Mouse (Mus musculus): ENCODE measurements at regions not wholly inside any gene's neighbourhood (a gene's known extent, or its start where the extent isn't known, plus 50 kb on each side); places are given as distances from the start of the nearest gene placed in this dataset.

DNA sequence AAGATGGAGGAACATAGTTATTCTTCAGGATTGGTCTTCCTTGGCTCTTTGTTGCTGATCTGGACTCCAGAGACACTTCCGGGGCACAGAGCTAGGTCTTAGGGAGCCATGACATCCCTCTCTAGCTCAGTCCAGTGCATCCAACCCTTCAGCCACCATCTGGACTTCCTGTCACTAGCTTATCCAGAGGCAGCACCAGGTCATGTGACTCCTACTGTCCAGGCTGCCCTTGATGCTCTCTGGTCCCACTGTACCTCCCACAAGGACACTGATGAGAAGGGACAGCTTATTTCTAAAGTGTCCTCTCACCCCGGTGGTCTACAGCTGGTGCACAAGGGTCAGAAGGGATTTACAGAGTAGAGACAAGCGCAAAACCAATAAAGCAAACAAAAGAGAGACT, 400.7 kb upstream of the Kcnab2 start:
- no peak overlapping the region for H3K9ac ChIP-seq (ENCODE audit: low read depth, low read length)
- H3K27me3 ChIP-seq (ENCODE audit: control insufficient read depth, insufficient read depth, low read length): no peaks in the 10 kb centered on the region
- no peak overlapping the region for H3K4me3 ChIP-seq (ENCODE audit: insufficient read depth, low read depth, low read length)
- H3K27ac ChIP-seq (replicated peaks; ENCODE audit: insufficient read depth, low read depth, low read length): no peak overlapping the region
- peak; percentile 11 for DNase-seq (ENCODE audit: extremely low read depth, low read depth, low spot score)
- TF ChIP-seq POLR2A (IDR thresholded peaks at IDR 0.05; ENCODE audit: extremely low read depth, insufficient read depth, low read length): no peak
- TF ChIP-seq CTCF (IDR thresholded peaks at IDR 0.05; ENCODE audit: low read depth, low read length): no peak
- WGBS: 47% methylated on average over 3 of the region's 3 CpGs
- H3K36me3 ChIP-seq (ENCODE audit: control insufficient read depth, insufficient read depth, low read length): no peaks in the 10 kb centered on the region
- H3K4me1 ChIP-seq (ENCODE audit: control insufficient read depth, insufficient read depth, low read length): peaks cover 8% of the 10 kb centered on the region
- H3K79me2 ChIP-seq (ENCODE audit: control insufficient read depth, insufficient read depth, low read length): no peaks in the 10 kb centered on the region

DNA sequence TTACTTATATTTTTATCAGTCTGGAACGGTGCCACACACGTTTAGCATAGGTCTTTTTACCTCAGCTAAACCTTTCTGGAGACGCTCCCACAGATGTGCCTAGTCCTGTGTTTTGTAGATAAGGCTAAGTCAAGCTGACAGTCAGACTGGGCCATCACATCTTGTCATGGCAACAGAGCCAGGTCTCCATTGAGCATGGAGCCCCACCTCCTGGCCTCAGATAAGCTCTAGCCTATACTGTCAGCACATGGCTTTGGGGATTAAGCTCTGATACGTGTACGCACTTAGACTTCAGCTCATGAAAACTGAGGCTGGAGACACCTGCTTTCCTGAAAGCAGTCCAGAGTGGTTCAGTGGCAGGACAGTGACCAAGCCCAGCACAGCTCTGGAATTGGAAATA, 392.4 kb upstream of the Kcnab2 start:
- 77% methylated on average over 5 of the region's 5 CpGs for WGBS
- Histone ChIP-seq H3K9ac (ENCODE audit: low read depth, low read length) (no peak overlapping the region), H3K79me2 (ENCODE audit: control insufficient read depth, insufficient read depth, low read length) (no peaks in the 10 kb centered on the region), H3K4me3 (ENCODE audit: insufficient read depth, low read depth, low read length) (no peak overlapping the region), H3K27ac (replicated peaks; ENCODE audit: insufficient read depth, low read depth, low read length) (no peak overlapping the region), H3K36me3 (ENCODE audit: control insufficient read depth, insufficient read depth, low read length) (no peaks in the 10 kb centered on the region), H3K4me1 (ENCODE audit: control insufficient read depth, insufficient read depth, low read length) (no peaks in the 10 kb centered on the region), H3K27me3 (ENCODE audit: control insufficient read depth, insufficient read depth, low read length) (no peaks in the 10 kb centered on the region)
- TF ChIP-seq CTCF (IDR thresholded peaks at IDR 0.05; ENCODE audit: low read depth, low read length): no peak
- TF ChIP-seq POLR2A (IDR thresholded peaks at IDR 0.05; ENCODE audit: extremely low read depth, insufficient read depth, low read length): no peak
- DNase-seq (ENCODE audit: extremely low read depth, low read depth, low spot score): no peak

DNA sequence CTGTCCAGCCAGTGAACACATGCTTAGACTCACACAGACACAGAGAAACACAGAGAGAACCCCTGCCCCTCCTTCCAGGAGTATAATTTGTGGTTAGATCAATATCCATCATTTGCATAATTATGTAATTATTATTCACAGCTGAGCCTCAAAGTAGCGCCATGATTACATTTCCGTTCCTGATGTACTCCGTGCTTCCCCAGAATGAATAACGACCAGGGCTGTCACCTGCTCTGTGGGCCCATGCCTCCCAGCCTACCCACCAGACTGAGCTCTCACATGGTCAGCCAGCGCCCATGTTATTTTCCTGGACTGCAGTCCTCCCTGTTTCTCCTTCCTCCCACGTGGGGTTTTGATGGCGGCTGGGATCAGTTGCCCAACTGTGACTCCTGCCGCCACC, 388.2 kb upstream of the Kcnab2 start:
- DNase-seq (ENCODE audit: extremely low read depth, low read depth, low spot score): no peak
- Histone ChIP-seq H3K4me1 (ENCODE audit: control insufficient read depth, insufficient read depth, low read length) (no peaks in the 10 kb centered on the region), H3K27ac (replicated peaks; ENCODE audit: insufficient read depth, low read depth, low read length) (no peak overlapping the region), H3K4me3 (ENCODE audit: insufficient read depth, low read depth, low read length) (no peak overlapping the region), H3K36me3 (ENCODE audit: control insufficient read depth, insufficient read depth, low read length) (no peaks in the 10 kb centered on the region), H3K27me3 (ENCODE audit: control insufficient read depth, insufficient read depth, low read length) (no peaks in the 10 kb centered on the region), H3K79me2 (ENCODE audit: control insufficient read depth, insufficient read depth, low read length) (no peaks in the 10 kb centered on the region), H3K9ac (ENCODE audit: low read depth, low read length) (no peak overlapping the region)
- 95% methylated on average over 8 of the region's 8 CpGs for WGBS
- TF ChIP-seq CTCF (IDR thresholded peaks at IDR 0.05; ENCODE audit: low read depth, low read length): no peak
- no peak for TF ChIP-seq POLR2A (IDR thresholded peaks at IDR 0.05; ENCODE audit: extremely low read depth, insufficient read depth, low read length)

DNA sequence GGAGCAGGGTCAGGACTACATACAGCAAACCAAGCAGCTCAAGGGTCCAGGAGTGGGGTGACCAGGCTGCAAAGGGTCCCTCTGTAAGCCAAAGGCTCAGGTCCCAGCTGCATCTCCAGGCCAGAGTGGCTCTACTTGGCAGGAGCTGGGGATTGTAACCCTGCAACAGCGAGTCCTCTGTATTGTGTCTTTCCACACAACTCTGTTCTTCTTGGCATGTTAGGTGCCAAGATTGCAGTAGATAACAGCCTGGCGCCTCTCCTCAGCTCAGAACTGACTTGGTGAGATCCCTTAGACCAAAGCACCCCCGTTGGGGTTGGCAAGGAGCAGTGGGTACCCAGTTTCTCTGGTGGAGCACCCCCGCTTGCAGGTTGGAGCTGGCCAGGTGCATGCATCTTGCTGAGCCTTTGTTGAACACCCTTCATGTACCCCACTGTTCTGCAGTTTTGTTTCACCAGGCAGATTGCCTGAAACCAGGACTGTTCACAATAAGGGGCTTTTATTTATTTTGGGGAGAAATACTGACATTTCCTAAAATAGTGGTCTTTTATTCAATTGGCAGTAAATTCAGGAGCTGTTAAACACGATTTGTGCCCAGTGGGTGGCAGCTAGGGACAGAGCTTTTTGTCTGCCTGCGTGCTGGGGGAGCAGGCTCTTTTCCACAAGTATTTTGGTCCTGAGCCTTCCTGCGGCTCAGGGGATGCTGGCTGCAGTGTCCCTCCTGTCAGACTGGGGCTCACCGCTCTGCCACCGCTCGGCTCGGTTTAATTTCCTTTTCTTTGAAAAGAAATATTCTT, 385.3 kb upstream of the Kcnab2 start:
- WGBS: 63% methylated on average over 11 of the region's 11 CpGs
- Histone ChIP-seq H3K9ac (ENCODE audit: low read depth, low read length) (no peak overlapping the region), H3K79me2 (ENCODE audit: control insufficient read depth, insufficient read depth, low read length) (no peaks in the 10 kb centered on the region), H3K36me3 (ENCODE audit: control insufficient read depth, insufficient read depth, low read length) (no peaks in the 10 kb centered on the region), H3K4me1 (ENCODE audit: control insufficient read depth, insufficient read depth, low read length) (no peaks in the 10 kb centered on the region), H3K27ac (replicated peaks; ENCODE audit: insufficient read depth, low read depth, low read length) (no peak overlapping the region), H3K4me3 (ENCODE audit: insufficient read depth, low read depth, low read length) (no peak overlapping the region), H3K27me3 (ENCODE audit: control insufficient read depth, insufficient read depth, low read length) (no peaks in the 10 kb centered on the region)
- DNase-seq (ENCODE audit: extremely low read depth, low read depth, low spot score): no peak
- TF ChIP-seq CTCF (IDR thresholded peaks at IDR 0.05; ENCODE audit: low read depth, low read length) (no peak), POLR2A (IDR thresholded peaks at IDR 0.05; ENCODE audit: extremely low read depth, insufficient read depth, low read length) (no peak)

DNA sequence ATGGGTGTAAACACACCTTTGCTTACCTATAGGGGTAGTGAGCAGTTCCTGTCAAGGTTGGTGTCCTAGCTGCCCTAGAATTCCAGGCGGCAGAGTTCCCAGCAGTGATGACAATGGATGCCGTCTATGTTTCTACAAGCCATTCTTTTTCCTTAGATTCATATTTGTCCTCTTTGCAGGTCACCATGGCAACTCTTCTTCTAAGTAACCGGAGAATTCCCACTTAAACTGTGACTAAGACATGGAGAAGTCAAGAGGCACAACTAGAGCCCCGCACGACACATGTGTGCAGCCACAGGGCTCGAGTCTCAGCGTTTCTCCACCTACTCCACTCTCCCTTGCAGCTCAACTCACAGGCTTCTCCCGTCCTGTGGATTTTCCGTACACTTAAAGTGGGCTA, 381.5 kb upstream of the Kcnab2 start:
- H3K36me3 ChIP-seq (ENCODE audit: control insufficient read depth, insufficient read depth, low read length): no peaks in the 10 kb centered on the region
- WGBS: 90% methylated on average over 9 of the region's 9 CpGs
- DNase-seq (ENCODE audit: extremely low read depth, low read depth, low spot score): no peak
- no peak overlapping the region for H3K4me3 ChIP-seq (ENCODE audit: insufficient read depth, low read depth, low read length)
- TF ChIP-seq POLR2A (IDR thresholded peaks at IDR 0.05; ENCODE audit: extremely low read depth, insufficient read depth, low read length): no peak
- H3K27ac ChIP-seq (replicated peaks; ENCODE audit: insufficient read depth, low read depth, low read length): no peak overlapping the region
- no peaks in the 10 kb centered on the region for H3K27me3 ChIP-seq (ENCODE audit: control insufficient read depth, insufficient read depth, low read length)
- no peak overlapping the region for H3K9ac ChIP-seq (ENCODE audit: low read depth, low read length)
- no peaks in the 10 kb centered on the region for H3K79me2 ChIP-seq (ENCODE audit: control insufficient read depth, insufficient read depth, low read length)
- H3K4me1 ChIP-seq (ENCODE audit: control insufficient read depth, insufficient read depth, low read length): no peaks in the 10 kb centered on the region

DNA sequence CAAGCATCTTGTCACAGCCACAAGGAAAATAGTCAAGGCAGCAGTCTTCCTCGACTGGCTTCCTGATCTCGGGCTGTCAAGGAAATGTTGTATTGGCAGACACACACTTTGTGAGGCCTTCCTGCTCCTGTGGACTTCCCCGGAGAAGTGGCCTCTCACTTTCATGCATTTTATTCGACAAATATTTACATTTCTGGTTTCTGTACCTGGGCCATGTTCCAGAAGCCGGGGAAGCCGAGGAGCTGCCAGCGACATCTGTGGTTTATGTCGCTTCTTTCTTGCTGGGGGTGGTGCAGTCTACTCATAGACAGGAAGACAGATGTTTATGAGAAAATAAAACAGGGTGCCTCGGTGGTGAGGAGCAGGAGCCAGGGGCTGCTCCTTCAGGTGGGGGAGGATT, 372.5 kb upstream of the Kcnab2 start:
- no peaks in the 10 kb centered on the region for H3K27me3 ChIP-seq (ENCODE audit: control insufficient read depth, insufficient read depth, low read length)
- no peak overlapping the region for H3K4me3 ChIP-seq (ENCODE audit: insufficient read depth, low read depth, low read length)
- H3K27ac ChIP-seq (replicated peaks; ENCODE audit: insufficient read depth, low read depth, low read length): no peak overlapping the region
- DNase-seq (ENCODE audit: extremely low read depth, low read depth, low spot score): peak; percentile 6
- TF ChIP-seq CTCF (IDR thresholded peaks at IDR 0.05; ENCODE audit: low read depth, low read length): no peak
- TF ChIP-seq POLR2A (IDR thresholded peaks at IDR 0.05; ENCODE audit: extremely low read depth, insufficient read depth, low read length): no peak
- H3K36me3 ChIP-seq (ENCODE audit: control insufficient read depth, insufficient read depth, low read length): no peaks in the 10 kb centered on the region
- H3K79me2 ChIP-seq (ENCODE audit: control insufficient read depth, insufficient read depth, low read length): no peaks in the 10 kb centered on the region
- H3K9ac ChIP-seq (ENCODE audit: low read depth, low read length): no peak overlapping the region
- H3K4me1 ChIP-seq (ENCODE audit: control insufficient read depth, insufficient read depth, low read length): no peaks in the 10 kb centered on the region
- 44% methylated on average over 9 of the region's 9 CpGs for WGBS

All from liver, adult 2 months (tissue).